Mouse (Mus musculus) heart, postnatal 0 days (tissue): ENCODE results near the gene Ppme1.

Experiments used
- CTCF ChIP-seq: IDR thresholded peaks from 2 replicates; pipeline ENCODE4 v1.5.1; 2016; ENCODE audit warnings: antibody characterized with exemption, control low read depth, low read depth
- EP300 ChIP-seq: IDR thresholded peaks from 2 replicates; pipeline ENCODE4 v1.6.1; 2016; ENCODE audit warnings: antibody characterized with exemption, low read depth

DNA sequence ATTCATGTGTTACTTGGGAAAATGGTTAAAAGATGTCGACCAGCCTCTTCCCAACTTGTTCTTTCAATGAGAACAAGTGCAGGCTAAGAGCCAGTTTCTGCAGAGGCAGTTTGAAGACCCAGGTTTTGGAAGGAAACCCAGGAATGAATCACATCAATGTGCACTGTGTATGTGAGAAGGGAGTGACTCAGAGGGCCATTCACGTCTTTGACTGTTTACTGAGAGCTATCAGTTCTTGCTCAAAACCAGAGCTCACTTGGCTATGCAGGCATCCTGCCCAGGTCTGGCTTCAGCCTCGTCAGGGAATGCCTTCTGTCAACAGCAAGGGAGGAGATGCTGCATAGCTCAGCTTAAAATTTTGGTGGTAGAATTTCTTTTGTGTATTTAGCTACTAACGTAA, 69.8 kb downstream of the Ppme1 start:
- TF ChIP-seq CTCF: no peak
- TF ChIP-seq EP300: no peak
